Mouse (Mus musculus) CH12.LX (cell line): ENCODE results near the gene Pstk. TPM values are rescaled to one million over a fixed set of nuclear protein-coding genes. Genes with fewer than 3 reads are reported as not detected.

ENCODE experiments used
- polyA plus RNA-seq: library from polyadenylated mRNA; unstranded; fragments of >175 nt; gene quantifications from 2 replicates; pipeline ENCODE4 v1.2.1, GENCODE M21; 2012; ENCODE audit warnings: low read depth; ENCODE audit not compliant: insufficient read length
- total RNA-seq, 2 experiments: library from RNA; depleted of rRNA; stranded (reverse); fragments of 300-350 nt in 1 of 2; fragments of >200 nt in 1 of 2; gene quantifications; 2 replicates each; pipeline ENCODE4 v1.2.3; 2012 to 2014

The Pstk gene
- total and polyA plus RNA-seq, 3 experiments: 21.9 to 42.3 (median 29.1) TPM

Other genes starting within 250 kb of the Pstk start
- gene 4933402N03Rik, start 224.8 kb upstream of the Pstk start, total RNA-seq (2012; rRNA removed): not detected in 2 replicates
- not detected in 2 replicates for gene 4933402N03Rik, start 224.8 kb upstream of the Pstk start, total RNA-seq (2014; rRNA removed)
- not detected in 2 replicates for gene 4933402N03Rik, start 224.8 kb upstream of the Pstk start, polyA plus RNA-seq
- not detected in 2 replicates for gene 5430419D17Rik, start 196.7 kb upstream of the Pstk start, total RNA-seq (2012; rRNA removed)
- not detected in 2 replicates for gene 5430419D17Rik, start 196.7 kb upstream of the Pstk start, total RNA-seq (2014; rRNA removed)
- gene 5430419D17Rik, start 196.7 kb upstream of the Pstk start, polyA plus RNA-seq: not detected in 2 replicates
- not detected in 2 replicates for gene Cuzd1, start 48.8 kb upstream of the Pstk start, total RNA-seq (2012; rRNA removed)
- not detected in 2 replicates for gene Cuzd1, start 48.8 kb upstream of the Pstk start, total RNA-seq (2014; rRNA removed)
- gene Cuzd1, start 48.8 kb upstream of the Pstk start, polyA plus RNA-seq: 0.10 and 0.11 TPM in 2 replicates
- gene Fam24b, start 41.6 kb upstream of the Pstk start, total RNA-seq (2012; rRNA removed): 0.21 TPM in 1 of 2 replicates, not detected in the other
- gene Fam24b, start 41.6 kb upstream of the Pstk start, total RNA-seq (2014; rRNA removed): not detected in 2 replicates
- gene Fam24b, start 41.6 kb upstream of the Pstk start, polyA plus RNA-seq: not detected in 2 replicates
- gene Fam24a, start 37.3 kb upstream of the Pstk start, total RNA-seq (2012; rRNA removed): not detected in 2 replicates
- gene Fam24a, start 37.3 kb upstream of the Pstk start, total RNA-seq (2014; rRNA removed): not detected in 2 replicates
- 0.36 TPM in 1 of 2 replicates, not detected in the other for gene Fam24a, start 37.3 kb upstream of the Pstk start, polyA plus RNA-seq
- gene 2310057M21Rik, start 8.4 kb upstream of the Pstk start, total RNA-seq (2012; rRNA removed): 13.1 and 14.6 TPM in 2 replicates
- 3.3 and 3.4 TPM in 2 replicates for gene 2310057M21Rik, start 8.4 kb upstream of the Pstk start, total RNA-seq (2014; rRNA removed)
- 20.2 and 22.5 TPM in 2 replicates for gene 2310057M21Rik, start 8.4 kb upstream of the Pstk start, polyA plus RNA-seq
- gene Ikzf5, start 39.4 kb downstream of the Pstk start, total RNA-seq (2012; rRNA removed): 4.7 and 5.2 TPM in 2 replicates
- 8.0 and 8.1 TPM in 2 replicates for gene Ikzf5, start 39.4 kb downstream of the Pstk start, total RNA-seq (2014; rRNA removed)
- 13.9 and 18.5 TPM in 2 replicates for gene Ikzf5, start 39.4 kb downstream of the Pstk start, polyA plus RNA-seq
- 11.2 and 11.9 TPM in 2 replicates for gene Acadsb, start 39.5 kb downstream of the Pstk start, total RNA-seq (2012; rRNA removed)
- gene Acadsb, start 39.5 kb downstream of the Pstk start, total RNA-seq (2014; rRNA removed): 15.2 and 15.6 TPM in 2 replicates
- 11.1 and 11.8 TPM in 2 replicates for gene Acadsb, start 39.5 kb downstream of the Pstk start, polyA plus RNA-seq
- gene Hmx3, start 171.7 kb downstream of the Pstk start, total RNA-seq (2012; rRNA removed): not detected in 2 replicates
- gene Hmx3, start 171.7 kb downstream of the Pstk start, total RNA-seq (2014; rRNA removed): not detected in 2 replicates
- not detected in 2 replicates for gene Hmx3, start 171.7 kb downstream of the Pstk start, polyA plus RNA-seq
- 2.3 and 2.9 TPM in 2 replicates for gene Hmx2, start 177.6 kb downstream of the Pstk start, total RNA-seq (2012; rRNA removed)
- gene Hmx2, start 177.6 kb downstream of the Pstk start, total RNA-seq (2014; rRNA removed): 2.0 and 2.4 TPM in 2 replicates
- gene Hmx2, start 177.6 kb downstream of the Pstk start, polyA plus RNA-seq: 2.4 and 3.1 TPM in 2 replicates
- gene Bub3, start 189.1 kb downstream of the Pstk start, total RNA-seq (2012; rRNA removed): 159 and 172 TPM in 2 replicates
- 225 and 250 TPM in 2 replicates for gene Bub3, start 189.1 kb downstream of the Pstk start, total RNA-seq (2014; rRNA removed)
- 160 and 161 TPM in 2 replicates for gene Bub3, start 189.1 kb downstream of the Pstk start, polyA plus RNA-seq